Mouse (Mus musculus): Measurements from ENCODE around the gene Elmo2.

DNA sequence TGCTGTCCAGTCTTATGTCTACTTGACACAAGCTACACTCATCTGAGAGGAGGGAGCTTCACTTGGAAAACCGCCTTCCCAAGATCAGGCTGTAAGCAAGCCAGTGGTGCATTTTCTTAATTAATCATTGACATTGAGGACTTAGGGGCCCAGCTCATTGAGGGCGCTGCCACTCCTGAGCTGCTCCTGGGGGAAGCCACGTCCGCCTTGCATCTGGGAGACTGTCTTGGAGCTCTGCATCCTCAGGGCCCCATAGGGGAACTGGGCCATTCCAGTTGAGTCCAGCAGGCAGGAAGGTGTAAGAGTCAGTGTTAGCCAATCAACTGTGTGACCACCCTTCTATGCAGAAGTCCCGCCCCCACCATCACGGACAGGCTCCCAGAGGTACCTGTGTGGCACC lies 18.5 kb downstream of the Elmo2 start:
- TF ChIP-seq EP300 (IDR thresholded peaks at IDR 0.05; ENCODE audit: low read length), result no peak
- no peak for TF ChIP-seq POLR2A (IDR thresholded peaks at IDR 0.05; ENCODE audit: low read depth, low read length)
- TF ChIP-seq ZMIZ1 (IDR thresholded peaks at IDR 0.05; ENCODE audit: low read depth, low read length), result no peak
- no peak for TF ChIP-seq KAT2A (IDR thresholded peaks at IDR 0.05; ENCODE audit: insufficient replicate concordance, low read length)
- no peak for TF ChIP-seq CTCF (conservative IDR thresholded peaks at IDR 0.05 in 1 of 2, IDR thresholded peaks at IDR 0.05 in 1 of 2; ENCODE audit: low read depth in 2 of 2, low read length in 2 of 2)
- no peak for TF ChIP-seq NRF1 (IDR thresholded peaks at IDR 0.05; ENCODE audit: low read depth, low read length)
- TF ChIP-seq CHD1 (IDR thresholded peaks at IDR 0.05; ENCODE audit: low read depth, low read length), result no peak
- no peak for TF ChIP-seq RAD21 (IDR thresholded peaks at IDR 0.05; ENCODE audit: low read depth, low read length)
- TF ChIP-seq ZNF384 (IDR thresholded peaks at IDR 0.05; ENCODE audit: low read depth, low read length), result no peak
- no peak for TF ChIP-seq E2F4 (IDR thresholded peaks at IDR 0.05; ENCODE audit: insufficient replicate concordance, low read depth, low read length)
